Mouse (Mus musculus): Measurements from ENCODE around the gene Prex1. TPM values are rescaled to one million over a fixed set of nuclear protein-coding genes. Genes with fewer than 3 reads are reported as not detected.

The Prex1 gene
- polyA plus RNA-seq, 1 experiment from 2014 or later, result 11.3 TPM

DNA sequence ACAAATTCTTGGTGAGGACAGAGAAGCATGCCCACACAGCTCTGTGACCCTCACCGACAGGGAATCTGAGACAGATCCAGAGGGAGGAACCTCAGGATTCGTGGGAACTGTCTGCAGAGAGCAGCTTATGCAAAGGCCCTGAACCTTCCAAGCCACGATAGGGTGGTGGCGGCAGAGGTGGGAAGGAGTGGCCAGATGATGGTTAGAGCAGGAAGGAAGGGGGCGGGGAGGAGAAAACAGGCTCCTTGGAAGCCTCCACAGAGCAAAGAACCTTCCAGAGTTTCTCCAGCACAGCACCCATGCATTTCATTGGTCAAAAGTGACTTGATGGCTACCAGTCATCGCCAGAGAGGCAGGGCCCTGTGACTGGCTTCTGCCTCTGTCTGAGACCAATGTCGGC, 151.9 kb downstream of the Prex1 start:
- Histone ChIP-seq H3K9ac (ENCODE audit: low read length) (no peak overlapping the region), H3K4me3 (ENCODE audit: low read depth, low read length) (no peak overlapping the region), H3K9me3 (ENCODE audit: control insufficient read depth, low read length) (no peaks in the 10 kb centered on the region), H3K36me3 (ENCODE audit: control insufficient read depth, insufficient read depth, low read length) (no peaks in the 10 kb centered on the region), H3K4me2 (ENCODE audit: low read length) (no peak overlapping the region), H3K4me1 (replicated peaks; ENCODE audit: control insufficient read depth, insufficient read depth, low read length) (0 out of 2 replicates have a peak, but pooled peaks cover 6% of the 10 kb centered on the region), H3K27ac (ENCODE audit: low read depth) (no peak overlapping the region), H3K27me3 (replicated peaks; ENCODE audit: control insufficient read depth, insufficient read depth, low read length) (no peaks in the 10 kb centered on the region)
- no peak for ATAC-seq (replicated peaks; ENCODE audit: low FRiP score, low TSS enrichment, low read depth)
- DNase-seq (ENCODE audit: low spot score), result no peak
- WGBS, result 67% methylated on average over 7 of the region's 7 CpGs

DNA sequence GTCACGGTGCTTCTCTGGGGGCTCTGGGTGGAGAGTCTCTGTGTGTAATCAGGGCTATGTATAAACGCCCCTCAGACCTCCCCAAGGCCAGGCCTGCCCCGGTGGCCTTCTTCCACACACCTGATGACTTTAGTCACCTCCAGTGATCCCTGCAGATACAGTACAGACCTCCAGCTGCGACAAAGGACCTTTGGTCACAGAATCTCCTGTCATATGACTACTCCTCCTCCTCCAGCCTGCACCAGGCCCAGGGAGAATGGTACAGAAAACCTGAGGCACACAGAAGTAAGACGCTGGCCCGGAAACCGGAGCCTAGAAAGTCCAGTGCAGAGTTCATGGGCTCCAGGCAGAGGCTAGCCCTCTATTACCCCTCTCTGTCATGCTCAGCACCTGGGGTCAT, 152.8 kb downstream of the Prex1 start:
- Histone ChIP-seq H3K4me1 (replicated peaks; ENCODE audit: control insufficient read depth, insufficient read depth, low read length) (0 out of 2 replicates have a peak, but pooled peaks cover 6% of the 10 kb centered on the region), H3K9me3 (ENCODE audit: control insufficient read depth, low read length) (0 out of 2 replicates have a peak, but pooled peaks cover 2% of the 10 kb centered on the region), H3K36me3 (ENCODE audit: control insufficient read depth, insufficient read depth, low read length) (no peaks in the 10 kb centered on the region), H3K27me3 (replicated peaks; ENCODE audit: control insufficient read depth, insufficient read depth, low read length) (no peaks in the 10 kb centered on the region), H3K4me3 (ENCODE audit: low read depth, low read length) (no peak overlapping the region), H3K9ac (ENCODE audit: low read length) (no peak overlapping the region), H3K27ac (ENCODE audit: low read depth) (no peak overlapping the region), H3K4me2 (ENCODE audit: low read length) (no peak overlapping the region)
- no peak for ATAC-seq (replicated peaks; ENCODE audit: low FRiP score, low TSS enrichment, low read depth)
- 86% methylated on average over 7 of the region's 7 CpGs for WGBS
- no peak for DNase-seq (ENCODE audit: low spot score)

DNA sequence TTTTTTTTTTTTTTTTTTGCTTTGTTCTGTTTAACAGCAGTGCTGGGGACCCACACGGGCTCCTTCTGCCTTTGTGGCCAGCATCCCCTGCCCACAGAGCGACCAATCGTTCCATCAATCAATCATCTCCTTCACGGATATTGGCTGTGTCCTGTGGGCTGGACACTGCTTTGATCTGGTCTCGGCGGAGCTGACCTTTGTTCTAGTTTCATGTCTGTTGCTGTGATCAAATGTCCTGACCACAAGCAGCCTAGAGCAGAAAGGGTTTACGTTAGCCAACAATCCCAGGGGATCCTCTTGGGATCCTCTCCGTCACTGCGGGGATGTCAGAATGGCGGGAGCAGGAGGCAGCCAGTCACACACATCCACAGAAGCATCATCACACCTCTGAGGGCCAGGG, 154.1 kb downstream of the Prex1 start:
- DNase-seq (ENCODE audit: low spot score) (no peak), ATAC-seq (replicated peaks; ENCODE audit: low FRiP score, low TSS enrichment, low read depth) (no peak)
- Histone ChIP-seq H3K4me1 (replicated peaks; ENCODE audit: control insufficient read depth, insufficient read depth, low read length) (0 out of 2 replicates have a peak, but pooled peaks cover 6% of the 10 kb centered on the region), H3K4me3 (ENCODE audit: low read depth, low read length) (no peak overlapping the region), H3K9ac (ENCODE audit: low read length) (no peak overlapping the region), H3K27me3 (replicated peaks; ENCODE audit: control insufficient read depth, insufficient read depth, low read length) (no peaks in the 10 kb centered on the region), H3K36me3 (ENCODE audit: control insufficient read depth, insufficient read depth, low read length) (no peaks in the 10 kb centered on the region), H3K27ac (ENCODE audit: low read depth) (no peak overlapping the region), H3K4me2 (ENCODE audit: low read length) (no peak overlapping the region), H3K9me3 (ENCODE audit: control insufficient read depth, low read length) (0 out of 2 replicates have a peak, but pooled peaks cover 2% of the 10 kb centered on the region)
- 41% methylated on average over 10 of the region's 10 CpGs for WGBS

DNA sequence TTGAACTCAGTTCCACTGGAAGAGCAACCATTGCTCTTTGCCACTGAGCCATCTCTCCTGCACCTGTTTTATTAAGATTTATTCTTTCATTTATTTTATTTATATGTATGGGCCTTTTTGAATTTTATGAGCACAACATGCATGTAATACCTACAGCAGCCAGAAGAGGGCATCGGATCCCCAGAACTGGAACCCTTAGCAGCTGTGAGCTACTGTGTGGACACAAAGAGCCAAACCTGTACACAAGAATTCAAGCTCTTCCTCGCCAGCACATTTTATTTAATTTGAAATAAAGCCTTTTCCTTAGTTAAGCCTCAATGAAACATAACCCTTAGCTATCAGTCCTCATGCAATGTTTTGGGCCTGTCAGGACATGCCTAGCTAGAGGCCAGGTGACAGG, 158.1 kb downstream of the Prex1 start:
- H3K4me3 ChIP-seq (ENCODE audit: low read depth, low read length), result no peak overlapping the region
- peak; percentile 71 for DNase-seq (ENCODE audit: low spot score)
- H3K27ac ChIP-seq (ENCODE audit: low read depth), result no peak overlapping the region
- H3K9ac ChIP-seq (ENCODE audit: low read length), result no peak overlapping the region
- H3K4me1 ChIP-seq (replicated peaks; ENCODE audit: control insufficient read depth, insufficient read depth, low read length), result 0 out of 2 replicates have a peak, but pooled peaks cover 13% of the 10 kb centered on the region
- H3K36me3 ChIP-seq (ENCODE audit: control insufficient read depth, insufficient read depth, low read length), result no peaks in the 10 kb centered on the region
- no peak for ATAC-seq (replicated peaks; ENCODE audit: low FRiP score, low TSS enrichment, low read depth)
- 73% methylated on average over 2 of the region's 2 CpGs for WGBS
- H3K9me3 ChIP-seq (ENCODE audit: control insufficient read depth, low read length), result 0 out of 2 replicates have a peak, but pooled peaks cover 2% of the 10 kb centered on the region
- H3K4me2 ChIP-seq (ENCODE audit: low read length), result no peak overlapping the region
- no peaks in the 10 kb centered on the region for H3K27me3 ChIP-seq (replicated peaks; ENCODE audit: control insufficient read depth, insufficient read depth, low read length)

DNA sequence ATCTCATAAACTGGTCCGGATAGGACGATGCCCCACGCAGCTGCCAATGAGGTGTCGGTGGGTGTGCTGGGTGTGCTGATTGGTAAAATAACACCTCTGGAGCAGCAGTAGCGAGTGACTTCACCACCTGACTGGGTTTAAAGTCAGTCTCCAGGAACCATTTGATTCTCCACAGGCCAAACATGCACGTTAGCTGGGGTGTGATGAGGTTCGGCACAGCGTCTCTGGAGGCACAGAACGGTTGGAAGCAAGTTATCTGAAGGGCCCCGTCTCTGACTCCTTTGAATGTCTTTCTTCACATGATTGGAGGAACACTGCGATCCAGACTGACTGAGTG, 159.5 kb downstream of the Prex1 start:
- Histone ChIP-seq H3K27ac (ENCODE audit: low read depth) (0 out of 2 replicates have a peak overlapping the region, but pooled peaks have one; percentile 9), H3K4me1 (replicated peaks; ENCODE audit: control insufficient read depth, insufficient read depth, low read length) (0 out of 2 replicates have a peak, but pooled peaks cover 8% of the 10 kb centered on the region), H3K27me3 (replicated peaks; ENCODE audit: control insufficient read depth, insufficient read depth, low read length) (no peaks in the 10 kb centered on the region), H3K4me3 (ENCODE audit: low read depth, low read length) (no peak overlapping the region), H3K4me2 (ENCODE audit: low read length) (no peak overlapping the region), H3K36me3 (ENCODE audit: control insufficient read depth, insufficient read depth, low read length) (no peaks in the 10 kb centered on the region), H3K9ac (ENCODE audit: low read length) (no peak overlapping the region), H3K9me3 (ENCODE audit: control insufficient read depth, low read length) (0 out of 2 replicates have a peak, but pooled peaks cover 2% of the 10 kb centered on the region)
- DNase-seq (ENCODE audit: low spot score) (no peak), ATAC-seq (replicated peaks; ENCODE audit: low FRiP score, low TSS enrichment, low read depth) (no peak)
- 79% methylated on average over 11 of the region's 11 CpGs for WGBS

DNA sequence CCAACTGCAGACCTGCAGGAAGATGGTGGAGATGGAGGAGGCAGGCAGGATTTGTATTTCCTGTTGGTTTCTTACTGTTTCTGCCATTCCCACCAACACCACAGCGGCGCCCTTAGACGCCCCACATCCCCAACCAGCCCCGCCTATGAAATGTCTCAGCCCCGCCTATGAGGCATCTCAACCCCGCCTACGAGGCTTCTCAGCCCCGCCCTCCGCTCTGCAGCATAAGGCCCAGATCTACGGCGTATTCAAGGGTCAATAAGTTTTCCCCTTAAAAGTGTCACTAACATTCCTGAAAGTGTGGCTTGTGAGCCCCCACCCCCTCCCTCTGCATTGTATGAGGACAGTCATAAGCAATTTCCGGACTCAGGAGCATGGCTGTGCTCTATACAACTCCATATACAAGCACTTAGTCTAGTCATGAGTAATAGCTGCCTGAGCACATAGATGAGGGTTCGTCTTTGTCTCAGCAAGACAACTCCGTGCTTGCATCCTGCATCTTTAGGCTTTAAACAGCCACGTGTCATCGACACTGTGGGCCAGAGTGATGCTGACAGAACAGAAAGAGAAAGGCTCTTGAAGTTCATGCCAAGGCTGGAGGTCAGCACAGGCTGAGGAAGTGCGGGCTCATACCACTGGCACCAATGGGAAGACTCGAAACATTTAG, 160.0 kb downstream of the Prex1 start:
- 0 out of 2 replicates have a peak, but pooled peaks cover 8% of the 10 kb centered on the region for H3K4me1 ChIP-seq (replicated peaks; ENCODE audit: control insufficient read depth, insufficient read depth, low read length)
- no peaks in the 10 kb centered on the region for H3K27me3 ChIP-seq (replicated peaks; ENCODE audit: control insufficient read depth, insufficient read depth, low read length)
- H3K9me3 ChIP-seq (ENCODE audit: control insufficient read depth, low read length), result 0 out of 2 replicates have a peak, but pooled peaks cover 2% of the 10 kb centered on the region
- 31% methylated on average over 18 of the region's 18 CpGs for WGBS
- 0 out of 2 replicates have a peak overlapping the region, but pooled peaks have one; percentile 9 for H3K27ac ChIP-seq (ENCODE audit: low read depth)
- no peaks in the 10 kb centered on the region for H3K36me3 ChIP-seq (ENCODE audit: control insufficient read depth, insufficient read depth, low read length)
- H3K4me2 ChIP-seq (ENCODE audit: low read length), result peak overlapping the region; percentile 1; the same call in 1 of the 2 replicates
- DNase-seq (ENCODE audit: low spot score), result peak; percentile 77
- ATAC-seq (replicated peaks; ENCODE audit: low FRiP score, low TSS enrichment, low read depth), result peak; percentile 79
- no peak overlapping the region for H3K4me3 ChIP-seq (ENCODE audit: low read depth, low read length)
- no peak overlapping the region for H3K9ac ChIP-seq (ENCODE audit: low read length)

DNA sequence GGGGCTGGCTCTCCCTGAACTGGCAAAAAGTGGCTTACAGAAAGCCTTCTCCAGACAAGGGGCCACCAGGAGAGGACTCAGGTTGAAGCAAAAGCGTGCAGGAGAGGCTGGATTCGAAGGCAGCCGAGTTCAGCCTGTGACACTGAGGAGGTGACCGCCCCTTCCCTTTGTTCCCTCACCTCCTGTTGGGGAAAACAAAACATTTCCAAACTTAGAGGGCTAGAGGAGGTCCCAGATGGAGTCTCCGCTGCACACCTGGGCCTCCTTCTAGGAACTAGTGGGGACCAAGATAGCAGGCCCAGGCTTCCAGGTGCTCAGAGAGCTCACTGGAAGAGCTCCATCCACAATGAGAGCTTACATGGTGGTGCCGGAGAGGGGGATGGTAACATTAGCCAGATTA, 161.0 kb downstream of the Prex1 start:
- DNase-seq (ENCODE audit: low spot score), result no peak
- no peak for ATAC-seq (replicated peaks; ENCODE audit: low FRiP score, low TSS enrichment, low read depth)
- Histone ChIP-seq H3K9ac (ENCODE audit: low read length) (no peak overlapping the region), H3K4me3 (ENCODE audit: low read depth, low read length) (no peak overlapping the region), H3K27ac (ENCODE audit: low read depth) (no peak overlapping the region), H3K4me1 (replicated peaks; ENCODE audit: control insufficient read depth, insufficient read depth, low read length) (0 out of 2 replicates have a peak, but pooled peaks cover 8% of the 10 kb centered on the region), H3K9me3 (ENCODE audit: control insufficient read depth, low read length) (0 out of 2 replicates have a peak, but pooled peaks cover 2% of the 10 kb centered on the region), H3K27me3 (replicated peaks; ENCODE audit: control insufficient read depth, insufficient read depth, low read length) (no peaks in the 10 kb centered on the region), H3K36me3 (ENCODE audit: control insufficient read depth, insufficient read depth, low read length) (no peaks in the 10 kb centered on the region), H3K4me2 (ENCODE audit: low read length) (no peak overlapping the region)
- WGBS, result 61% methylated on average over 6 of the region's 6 CpGs

DNA sequence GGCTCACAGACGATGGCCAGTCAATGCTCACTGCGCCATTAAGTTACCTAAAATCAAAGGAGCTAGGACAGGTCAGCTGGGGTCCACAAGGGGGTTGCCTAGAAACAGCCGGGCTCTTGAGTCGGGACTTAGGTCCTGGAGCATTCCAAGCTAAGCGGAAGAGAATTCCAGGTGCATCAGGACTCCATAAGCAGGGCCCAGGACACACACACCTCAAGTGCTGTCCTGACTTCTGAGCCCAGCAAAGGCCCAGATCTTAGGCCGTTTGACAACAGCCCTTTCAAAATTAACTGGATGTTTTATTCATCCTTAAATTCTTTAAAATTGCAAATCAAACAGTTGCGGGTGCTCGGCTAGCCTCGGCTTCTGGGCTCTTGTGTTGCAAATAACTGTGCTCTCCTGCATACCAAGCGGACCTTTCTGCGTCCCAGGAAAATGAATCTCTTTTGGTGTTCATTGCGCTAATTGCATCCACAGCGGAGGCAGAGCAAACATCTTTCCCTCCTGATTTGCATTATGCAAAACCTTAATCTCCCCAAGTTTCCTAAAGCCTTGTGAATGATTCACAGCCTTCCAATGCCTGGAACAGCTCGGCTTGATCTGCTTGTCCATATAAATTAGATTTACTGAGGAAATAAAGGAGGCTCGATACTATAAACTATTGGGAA, 161.7 kb downstream of the Prex1 start:
- ATAC-seq (replicated peaks; ENCODE audit: low FRiP score, low TSS enrichment, low read depth), result no peak

More for the DNA sequence above, 161.7 kb downstream of the Prex1 start:
- H3K9ac ChIP-seq (ENCODE audit: low read length), result no peak overlapping the region
- H3K4me1 ChIP-seq (replicated peaks; ENCODE audit: control insufficient read depth, insufficient read depth, low read length), result 0 out of 2 replicates have a peak, but pooled peaks cover 8% of the 10 kb centered on the region
- no peak overlapping the region for H3K4me2 ChIP-seq (ENCODE audit: low read length)
- H3K27ac ChIP-seq (ENCODE audit: low read depth), result no peak overlapping the region
- H3K36me3 ChIP-seq (ENCODE audit: control insufficient read depth, insufficient read depth, low read length), result no peaks in the 10 kb centered on the region
- H3K9me3 ChIP-seq (ENCODE audit: control insufficient read depth, low read length), result 0 out of 2 replicates have a peak, but pooled peaks cover 2% of the 10 kb centered on the region
- no peak overlapping the region for H3K4me3 ChIP-seq (ENCODE audit: low read depth, low read length)
- 74% methylated on average over 15 of the region's 15 CpGs for WGBS
- H3K27me3 ChIP-seq (replicated peaks; ENCODE audit: control insufficient read depth, insufficient read depth, low read length), result no peaks in the 10 kb centered on the region
- DNase-seq (ENCODE audit: low spot score), result no peak

Data from intestine, embryonic 14.5 days (tissue).